Mouse (Mus musculus) telencephalon, adult 2 months (tissue): ENCODE data around the gene Man1c1.

ENCODE experiments used
- DNase-seq: peaks from one replicate; pipeline ENCODE4 v3.0.0-alpha.2; 2011; ENCODE audit warnings: low read depth, low spot score

Gene Man1c1

DNA sequence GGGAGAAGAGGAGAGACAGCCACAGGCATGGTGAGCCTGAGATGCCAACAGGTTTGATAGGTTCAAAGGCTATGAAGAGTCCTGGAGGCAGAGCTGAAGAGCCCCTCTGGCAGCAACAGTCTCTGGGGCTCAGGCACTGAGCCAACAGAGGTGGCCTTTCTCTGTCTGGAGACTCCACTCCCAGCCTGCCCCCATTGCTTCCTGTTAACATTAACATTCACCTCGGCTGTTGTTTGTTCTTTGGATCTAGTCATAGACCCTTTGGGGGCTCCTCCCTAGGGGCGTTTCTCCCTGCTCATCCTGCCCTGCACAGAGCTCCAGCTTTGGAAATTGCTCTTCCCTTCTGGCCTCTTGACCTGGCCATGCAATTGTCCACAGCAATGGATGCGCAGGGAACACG lies 20.9 kb upstream of the Man1c1 start:
- DNase-seq: no peak

DNA sequence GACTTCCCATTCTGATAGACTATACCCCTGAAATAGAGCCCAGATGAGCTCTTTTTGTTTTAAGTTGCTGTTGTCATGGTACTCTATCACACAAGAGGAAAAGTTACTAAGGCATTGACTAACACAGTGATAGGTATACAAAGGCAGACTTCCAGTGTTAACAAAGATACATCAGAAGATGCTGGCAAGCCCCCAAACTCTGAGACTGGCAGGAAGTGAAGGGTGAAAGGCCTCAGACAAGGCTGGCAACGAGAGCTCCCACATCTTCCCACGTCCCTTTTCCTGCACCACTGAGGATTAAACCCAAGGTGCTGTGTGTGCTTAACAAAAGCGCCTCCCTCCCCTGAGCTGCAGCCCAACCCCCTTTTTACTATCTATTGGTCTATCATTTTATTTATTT lies 19.2 kb upstream of the Man1c1 start:
- DNase-seq: no peak

DNA sequence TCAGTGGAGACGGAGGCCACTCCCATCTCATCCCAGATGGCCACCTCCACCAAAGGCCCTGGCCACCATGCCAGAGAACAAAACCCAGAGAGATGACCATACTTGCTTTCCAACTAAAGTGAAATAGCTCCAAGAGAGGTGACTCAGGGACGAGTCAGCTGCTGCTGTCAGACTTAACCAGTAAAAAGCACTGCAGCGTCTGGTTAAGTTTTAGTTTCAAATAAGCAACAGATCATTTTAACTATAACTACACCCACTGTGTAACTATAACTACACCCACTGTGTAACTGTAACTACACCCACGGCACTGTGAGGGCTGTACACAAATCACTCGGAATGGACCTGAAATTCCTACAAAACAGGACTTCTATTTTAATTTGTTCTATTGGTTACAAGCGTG lies 17.0 kb upstream of the Man1c1 start:
- no peak for DNase-seq

DNA sequence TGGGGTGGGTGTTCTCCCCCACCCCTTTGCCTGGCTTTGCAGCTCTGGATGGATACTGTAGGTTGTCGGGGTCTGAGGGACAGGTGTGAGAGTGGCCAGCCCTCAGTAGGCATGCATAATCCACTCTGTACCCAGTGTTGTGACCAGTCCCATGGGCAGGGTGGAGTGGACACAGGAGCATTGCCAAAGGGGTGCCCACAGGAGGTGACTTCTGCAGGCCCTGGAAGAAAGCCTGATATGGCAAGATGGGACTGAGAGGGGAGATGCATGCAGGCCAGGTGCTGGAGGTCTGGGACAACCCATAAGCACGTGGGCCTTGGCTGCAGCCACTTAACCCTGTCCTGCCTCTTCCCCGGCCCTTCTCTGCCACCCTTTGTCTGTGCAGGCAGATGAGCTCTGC lies 16.3 kb upstream of the Man1c1 start:
- DNase-seq: no peak

DNA sequence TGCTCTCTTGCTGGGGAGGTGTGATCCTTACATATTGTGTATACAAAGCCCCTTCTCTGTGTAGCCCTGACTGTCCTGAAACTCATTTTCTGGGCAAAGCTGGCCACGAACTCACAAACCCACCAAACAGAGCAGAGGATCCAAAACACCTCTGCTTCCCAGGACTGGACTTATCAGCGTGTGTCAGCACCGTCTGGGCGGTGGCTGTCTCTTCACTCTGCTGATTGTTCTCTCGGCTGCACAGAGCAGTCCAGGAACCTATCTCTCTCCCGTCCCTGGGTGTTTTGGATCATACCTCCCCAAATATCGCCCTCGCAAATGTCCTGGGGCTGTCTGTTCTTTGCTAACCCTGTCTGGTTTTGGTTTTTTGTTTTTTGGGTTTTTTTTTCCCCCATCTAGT lies 15.4 kb upstream of the Man1c1 start:
- DNase-seq: no peak

DNA sequence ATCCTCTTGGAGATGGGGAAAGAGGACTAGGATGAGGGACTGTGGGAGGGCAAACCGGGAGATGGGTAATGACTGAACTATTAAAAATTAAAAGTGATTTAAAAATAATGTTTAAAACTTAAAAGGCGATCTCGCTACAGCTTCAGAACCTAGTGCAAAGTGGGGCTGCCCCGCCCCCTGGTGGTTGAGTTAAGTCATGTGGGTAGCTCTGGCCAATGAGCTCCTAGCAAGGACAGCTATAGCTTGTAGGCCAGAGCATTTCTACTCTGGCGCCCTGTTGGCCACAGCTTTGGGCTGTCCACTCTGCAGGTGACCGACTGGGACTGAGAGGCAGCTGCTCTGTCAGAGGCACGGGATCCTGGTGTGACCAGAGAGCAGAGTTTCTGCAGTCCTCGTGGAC lies 9.8 kb upstream of the Man1c1 start:
- no peak for DNase-seq

DNA sequence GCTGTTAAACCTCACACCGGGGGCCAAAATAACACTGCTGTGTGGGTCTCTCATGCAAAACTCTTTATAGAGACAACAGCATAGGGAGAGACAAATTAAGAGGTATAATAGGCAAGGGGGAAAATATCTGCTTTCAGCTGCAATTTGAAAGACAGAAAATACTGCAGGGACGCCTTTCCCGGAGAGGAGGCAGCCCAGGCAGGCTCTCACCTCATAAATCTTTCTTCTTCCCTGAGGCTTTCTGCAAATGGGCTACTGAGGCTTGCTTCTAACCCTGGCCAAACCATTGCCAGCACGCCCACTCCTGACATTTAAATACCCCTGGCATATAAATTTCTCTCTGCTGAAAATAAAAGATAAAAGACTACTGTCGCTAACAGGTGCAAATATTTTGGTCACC lies 1.2 kb upstream of the Man1c1 start:
- DNase-seq: no peak

DNA sequence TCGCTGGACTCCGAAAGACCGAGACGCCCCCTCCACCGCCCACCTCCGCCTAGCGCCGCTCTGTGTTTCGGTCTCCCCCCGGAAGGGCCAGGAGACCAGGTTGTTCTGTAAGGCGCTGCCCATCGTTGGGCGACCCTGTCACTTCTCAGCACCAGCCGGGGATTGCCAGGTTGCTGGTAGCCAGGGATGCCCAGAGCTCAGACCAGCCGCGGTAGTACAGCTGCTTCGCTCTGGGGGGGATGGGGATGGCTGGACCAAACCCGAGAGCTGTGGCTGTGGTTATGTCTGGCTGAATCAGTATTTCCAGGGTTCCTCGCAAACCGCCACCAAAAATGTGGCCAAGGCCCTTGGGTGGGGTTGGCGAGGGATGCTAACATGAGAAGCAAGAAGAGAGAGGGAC lies 500 bp upstream of the Man1c1 start:
- no peak for DNase-seq

DNA sequence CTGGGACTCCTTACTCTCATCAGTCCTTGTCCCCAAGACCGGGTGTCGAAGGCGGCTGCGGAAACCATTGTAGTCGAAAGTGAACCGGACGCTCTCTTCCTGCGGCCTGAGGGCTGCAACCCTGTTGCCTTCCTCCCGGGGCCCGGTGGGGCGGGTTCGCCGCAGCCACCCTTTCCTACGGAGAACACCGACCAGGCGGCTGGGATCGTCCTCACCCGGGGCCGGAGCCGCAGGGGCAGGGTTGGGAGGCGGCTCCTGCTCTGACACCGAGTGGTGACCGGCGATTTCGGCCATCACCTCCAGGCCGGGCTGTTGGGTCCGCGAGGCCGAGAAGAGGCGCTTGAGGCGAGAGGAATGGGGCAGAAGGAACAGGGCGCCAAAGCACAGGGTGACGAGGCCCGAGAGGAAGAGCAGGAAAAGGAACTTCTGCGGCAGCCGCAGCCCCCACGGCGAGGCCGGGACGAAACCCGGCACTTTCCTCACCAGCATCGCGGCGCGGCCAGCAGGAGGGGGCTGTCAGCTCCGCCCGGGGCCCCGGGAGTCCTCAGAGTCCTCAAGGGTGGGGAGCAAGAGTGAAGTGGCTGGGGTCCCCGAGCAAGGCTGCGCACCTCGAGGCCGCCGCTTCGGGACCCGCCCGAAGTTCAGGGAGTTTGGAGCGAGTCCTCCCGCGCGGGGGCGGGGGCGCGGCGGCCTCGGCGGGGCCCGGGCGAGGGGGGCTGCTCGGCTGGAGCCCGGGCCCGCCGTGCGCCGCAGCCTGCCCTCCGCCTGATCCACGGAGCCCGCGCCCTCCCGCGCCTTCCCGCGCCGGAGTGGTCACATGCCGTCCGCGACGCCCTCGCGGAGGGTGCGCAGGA lies 882 bp downstream of the Man1c1 start:
- DNase-seq: no peak

DNA sequence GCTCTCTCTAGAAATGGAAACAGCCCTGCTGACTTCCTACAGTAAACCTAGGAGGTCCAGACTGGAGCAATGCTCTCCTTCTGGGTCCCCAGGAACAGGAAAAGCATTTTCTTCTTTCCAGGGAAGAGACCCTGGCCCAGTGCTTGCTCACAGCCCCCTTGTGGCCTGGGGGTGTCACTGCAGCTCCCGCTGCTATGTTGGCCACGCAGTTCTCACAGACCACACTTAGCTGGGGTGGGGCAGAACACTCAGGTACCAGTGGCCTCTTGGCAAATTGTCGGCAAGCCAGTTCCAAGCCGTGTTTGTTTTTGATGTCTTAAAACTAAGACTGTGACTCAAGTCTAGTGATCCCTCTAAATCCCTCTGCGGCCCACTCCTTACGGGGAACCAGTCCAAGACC lies 2.2 kb downstream of the Man1c1 start:
- DNase-seq: no peak

DNA sequence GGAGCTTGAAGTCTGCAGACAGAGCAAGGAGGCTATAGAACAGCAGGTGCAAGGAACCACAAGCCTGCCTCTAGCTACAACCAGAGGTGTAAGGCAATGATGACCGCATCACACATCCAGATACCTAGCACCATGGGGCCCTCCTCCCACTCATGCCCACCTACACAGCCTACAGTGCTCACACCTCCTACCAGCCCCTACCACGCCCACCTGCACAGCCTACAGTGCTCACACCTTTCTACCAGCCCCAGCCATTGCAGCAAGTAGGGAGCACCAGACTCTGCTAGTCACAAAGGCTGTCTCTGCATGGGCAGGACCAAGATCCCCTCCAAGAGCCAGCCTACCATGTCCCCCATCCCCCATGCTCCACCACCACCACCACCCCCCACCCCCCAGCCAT lies 3.2 kb downstream of the Man1c1 start:
- DNase-seq: no peak

DNA sequence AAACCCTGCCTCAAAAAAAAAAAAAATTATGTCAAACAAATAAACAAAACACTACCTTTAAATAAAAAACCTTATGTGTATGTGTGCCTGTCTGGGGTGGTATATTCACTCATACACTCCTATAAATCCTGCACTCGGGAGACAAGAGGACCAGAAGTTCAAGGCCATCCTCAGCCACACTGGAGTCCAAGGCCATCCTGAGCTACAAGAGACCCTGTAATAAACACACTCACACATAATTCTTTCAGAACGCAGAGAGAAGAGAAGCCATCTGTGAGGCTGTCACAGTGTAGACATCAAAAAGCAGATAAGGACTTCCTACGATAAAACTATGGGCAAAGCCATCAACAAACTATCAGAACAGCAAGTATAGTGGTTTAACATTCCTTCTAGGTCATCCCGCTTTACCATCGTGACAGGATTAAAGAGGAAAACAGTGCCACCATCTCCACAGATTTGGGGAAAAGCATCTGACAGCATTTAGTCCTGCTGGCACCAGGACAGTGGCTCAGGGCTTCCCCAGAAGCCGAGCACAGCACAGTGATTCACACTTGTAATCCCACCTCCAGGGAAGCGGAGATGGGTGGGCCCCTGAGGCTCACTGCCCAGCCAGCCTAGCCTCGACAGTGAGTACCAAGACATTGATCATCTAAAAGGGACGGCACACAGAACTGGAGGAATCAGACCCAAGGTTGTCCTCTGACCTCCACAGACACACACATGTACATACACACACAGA lies 10.7 kb downstream of the Man1c1 start:
- no peak for DNase-seq

DNA sequence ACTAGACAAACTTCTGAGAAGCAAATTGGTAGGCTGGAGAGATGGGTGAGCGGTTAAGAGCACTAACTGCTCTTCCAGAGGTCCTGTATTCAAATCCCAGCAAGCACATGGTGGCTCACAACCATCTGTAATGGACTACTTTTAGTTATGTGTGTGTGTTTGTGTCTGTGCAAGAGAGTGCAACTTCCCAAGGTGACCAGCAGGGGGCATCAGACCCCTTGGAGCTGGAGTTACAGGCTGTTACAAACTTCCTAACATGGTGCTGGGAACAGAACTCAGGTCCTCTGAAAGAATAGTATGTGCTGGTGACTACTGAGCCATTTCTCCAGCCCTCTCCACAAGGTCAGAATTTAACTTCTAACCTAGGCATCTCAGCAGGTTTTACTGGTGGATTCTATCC lies 11.7 kb downstream of the Man1c1 start:
- DNase-seq: no peak

DNA sequence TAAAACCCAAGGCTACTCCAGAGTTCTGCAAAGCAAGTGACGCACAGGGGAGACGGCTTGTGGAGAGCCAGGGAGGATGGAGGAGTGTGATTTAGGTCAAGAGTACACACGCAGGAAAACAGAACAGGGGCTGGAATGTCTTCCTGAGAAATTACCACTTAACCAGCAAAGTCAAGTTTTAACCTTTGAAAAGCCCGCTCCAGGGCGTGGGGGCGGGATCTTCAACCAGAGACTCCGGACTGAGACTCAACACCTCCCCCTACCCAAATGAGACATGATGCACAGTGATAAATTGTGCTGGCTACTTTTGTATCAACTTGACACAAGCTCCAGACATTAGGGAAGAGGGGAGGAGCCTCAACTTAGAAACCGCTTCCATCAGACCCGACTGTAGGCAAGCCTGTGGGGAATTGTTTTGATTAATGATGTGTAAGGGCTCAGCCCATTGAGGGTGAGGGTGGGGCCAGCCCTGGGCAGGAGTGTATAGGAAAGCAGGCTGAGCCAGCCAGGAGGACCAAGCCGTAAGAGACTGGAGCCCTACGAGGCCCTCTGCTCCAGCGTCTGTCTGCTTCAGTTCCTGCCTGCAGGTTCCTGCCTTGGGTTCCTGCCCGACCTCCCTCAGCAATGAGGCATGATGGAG lies 17.9 kb downstream of the Man1c1 start:
- no peak for DNase-seq

DNA sequence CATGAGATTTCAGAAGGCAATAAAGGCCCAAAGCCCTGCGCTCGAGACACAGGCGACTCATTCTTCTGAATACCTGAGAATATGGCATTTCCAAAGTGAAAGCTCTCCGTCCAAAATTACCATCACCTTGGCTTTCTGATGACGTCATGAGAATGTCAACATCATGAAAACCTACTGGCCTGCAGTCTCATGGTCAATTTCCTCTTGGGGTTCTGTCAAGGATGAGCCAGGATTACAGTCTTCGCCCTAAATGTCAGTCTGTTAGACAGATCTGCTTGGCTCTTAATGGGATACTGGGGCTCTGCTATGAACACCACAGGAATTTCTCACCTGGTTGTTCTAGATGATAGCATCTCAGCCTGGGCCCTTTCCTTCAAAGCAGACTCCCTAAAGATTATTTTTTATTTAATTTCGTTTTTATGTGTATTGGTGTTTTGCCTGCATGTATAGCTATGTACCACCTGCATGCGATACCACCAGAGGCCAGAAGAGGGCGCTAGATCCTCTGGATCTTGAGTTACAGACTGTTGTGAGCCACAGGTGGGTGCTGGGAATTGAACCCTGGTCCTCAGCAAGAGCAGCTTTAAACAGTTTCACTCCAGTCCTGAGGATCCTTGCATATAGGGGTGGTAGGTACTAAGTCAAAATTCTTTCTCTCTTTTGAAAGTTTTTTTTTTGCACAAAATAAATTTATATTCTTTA lies 19.3 kb downstream of the Man1c1 start:
- no peak for DNase-seq

DNA sequence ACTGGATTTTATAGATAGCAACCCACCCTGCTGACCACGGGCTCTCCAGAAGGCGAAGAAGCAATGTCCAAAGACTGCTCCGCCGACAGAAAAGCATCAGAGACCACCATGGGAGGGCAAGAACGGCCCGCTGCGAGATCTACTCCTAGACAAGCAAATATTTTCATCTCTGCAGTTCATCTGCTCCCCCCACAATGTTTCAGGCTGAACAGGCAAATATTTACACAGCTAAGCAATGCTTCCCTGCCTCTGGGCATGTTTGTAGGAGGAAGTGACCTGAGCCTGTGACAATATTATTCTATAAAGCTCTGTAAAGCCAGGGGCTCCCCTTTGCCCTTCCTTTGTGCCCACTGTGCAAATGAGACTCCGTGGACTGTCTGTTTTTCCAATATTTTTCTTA lies 20.2 kb downstream of the Man1c1 start:
- no peak for DNase-seq

DNA sequence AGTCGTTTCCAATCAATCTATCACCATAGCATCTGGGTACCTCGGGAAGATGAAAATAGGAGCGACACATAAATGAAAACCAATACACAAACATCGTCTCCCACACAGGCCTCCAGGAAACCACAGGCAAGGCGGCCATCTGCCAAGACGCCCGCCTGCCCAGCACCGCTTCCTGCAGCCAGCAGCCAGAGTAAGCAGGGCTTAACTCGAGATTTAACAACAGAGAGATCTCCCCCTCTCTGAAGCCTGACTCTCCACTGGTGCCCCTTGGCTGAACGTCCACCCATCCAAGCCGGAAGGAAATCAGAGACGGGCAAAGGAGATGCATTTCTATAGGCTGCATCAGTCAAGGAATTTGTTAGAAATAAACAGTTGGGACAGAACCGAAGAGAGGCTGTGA lies 21.1 kb downstream of the Man1c1 start:
- DNase-seq: peak; percentile 44

DNA sequence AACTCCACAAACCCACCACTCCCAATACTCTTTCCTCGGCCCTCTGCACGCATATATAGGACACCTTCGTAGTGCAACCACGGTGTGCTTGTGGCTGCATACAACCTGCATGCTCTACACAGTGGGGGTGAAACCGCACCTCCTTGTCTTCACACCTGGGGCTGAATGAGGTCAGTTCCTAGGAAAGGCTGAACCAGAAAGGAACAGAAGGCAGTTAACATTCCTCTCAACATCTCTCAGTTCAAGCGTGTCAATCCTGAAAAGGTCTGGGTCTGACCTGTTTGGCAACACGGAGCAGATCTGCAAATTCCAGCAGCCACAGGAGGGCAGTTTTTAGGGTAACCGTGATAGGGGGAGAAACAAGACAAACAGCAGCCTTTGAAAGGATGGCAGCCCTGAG lies 21.7 kb downstream of the Man1c1 start:
- no peak for DNase-seq

DNA sequence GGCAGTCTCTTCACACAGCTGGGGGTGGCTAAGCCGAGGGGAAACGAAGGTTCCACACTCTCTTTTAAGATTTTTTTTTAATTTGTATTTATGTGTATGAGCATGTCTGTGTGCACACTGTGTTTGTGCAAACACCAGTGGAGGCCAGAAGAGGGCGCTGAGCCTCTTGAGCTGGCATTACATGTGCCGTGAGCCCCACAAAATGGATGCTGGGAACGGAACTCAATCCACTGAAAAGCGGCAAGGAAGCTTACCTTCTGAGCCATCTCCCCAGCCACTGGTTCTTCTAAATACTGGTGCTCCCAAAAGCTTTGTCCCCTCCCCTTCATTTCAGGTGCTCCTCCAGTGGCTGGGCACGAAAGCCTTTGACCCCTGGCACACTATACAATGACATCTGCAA lies 22.3 kb downstream of the Man1c1 start:
- DNase-seq: no peak

DNA sequence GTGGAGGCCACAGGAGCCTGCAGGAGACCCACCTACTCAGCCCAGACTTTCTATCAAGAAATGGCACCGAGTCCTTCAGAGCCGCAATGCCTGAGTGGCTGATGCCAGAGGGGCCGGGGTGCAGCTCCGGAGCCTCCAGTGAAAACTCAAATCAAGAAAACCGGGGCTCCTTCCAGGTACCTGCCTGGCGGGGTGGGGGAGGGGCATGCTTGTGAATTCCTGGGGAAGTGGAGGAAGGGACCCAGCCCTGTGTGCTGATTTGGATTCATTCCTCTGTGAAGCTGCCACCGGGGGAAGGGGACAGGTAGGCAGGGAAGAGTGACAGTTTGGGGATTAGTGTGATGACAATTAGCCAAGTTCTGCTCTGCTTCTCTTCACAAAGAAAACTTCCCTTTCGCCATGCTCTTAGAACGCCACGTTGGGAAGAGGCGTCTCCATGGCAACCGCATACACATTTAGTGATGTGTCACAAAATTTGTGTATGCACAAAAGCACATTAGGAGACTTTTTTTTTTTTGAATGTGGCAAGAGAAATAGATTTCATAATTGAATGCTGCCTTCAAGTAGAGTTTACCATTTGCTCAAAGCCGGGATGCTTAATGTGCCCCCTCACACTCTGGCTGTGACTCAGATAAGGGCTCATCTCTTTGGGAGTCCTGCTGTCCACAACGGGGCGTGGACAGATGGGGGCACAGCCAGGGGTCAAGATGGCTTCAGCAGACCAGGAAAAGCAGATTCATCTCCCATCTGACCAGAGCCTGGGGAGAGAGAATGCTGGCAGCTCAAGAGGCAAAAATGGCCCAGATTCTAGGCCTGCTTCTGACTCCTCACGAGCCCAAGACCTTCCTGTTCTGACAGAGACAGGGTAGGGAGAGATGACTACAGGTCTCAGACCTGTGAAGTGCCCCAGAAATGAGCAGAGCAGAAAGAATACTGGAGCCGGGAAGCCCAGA lies 26.3 kb downstream of the Man1c1 start:
- DNase-seq: peak; percentile 74

DNA sequence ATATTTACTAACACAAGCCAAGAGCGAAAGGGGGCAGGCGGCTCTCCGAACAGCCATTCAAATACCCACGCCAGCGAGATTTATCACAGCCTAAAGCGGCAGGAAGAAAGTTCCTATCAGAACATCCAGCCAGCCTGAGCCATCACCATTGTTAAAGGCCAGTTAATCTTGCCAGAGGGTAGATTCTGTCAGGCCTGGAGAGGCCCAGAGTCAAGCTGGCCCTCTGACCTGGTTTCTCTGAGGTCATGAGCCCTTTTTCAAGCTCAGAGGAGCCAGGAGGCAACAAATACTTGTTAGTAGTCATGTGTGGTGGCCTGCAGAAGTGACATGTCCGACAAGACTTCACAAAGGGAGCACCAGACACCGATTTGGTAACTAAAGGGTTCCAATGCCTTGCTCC lies 28.3 kb downstream of the Man1c1 start:
- no peak for DNase-seq
